Mouse (Mus musculus): Measurements from ENCODE around the gene H2-DMb2.

DNA sequence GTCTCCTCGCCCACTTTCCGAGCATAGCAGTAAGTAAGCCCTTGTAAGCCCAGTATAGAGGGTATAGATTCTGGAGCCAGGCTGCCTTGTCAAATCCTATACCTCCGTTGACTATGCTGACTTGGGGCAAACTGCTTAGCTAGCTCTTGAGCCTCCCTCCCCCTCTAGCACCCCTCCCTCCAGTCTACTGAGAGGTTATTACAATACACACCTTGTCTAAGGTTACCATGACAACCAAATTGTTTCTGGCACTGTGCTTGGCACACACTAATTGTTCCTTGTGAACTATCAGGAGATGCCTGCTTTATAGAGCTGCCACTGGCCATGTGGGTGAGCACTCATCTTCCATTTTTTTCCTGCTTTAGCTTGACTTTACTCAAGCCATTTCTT lies 33.3 kb upstream of the H2-DMb2 start:
- TF ChIP-seq CTCF (IDR thresholded peaks at IDR 0.05; ENCODE audit: low read depth) = no peak
- no peak for TF ChIP-seq EP300 (IDR thresholded peaks at IDR 0.05; ENCODE audit: low read depth)

Measured in heart, postnatal 0 days (tissue).